Mouse (Mus musculus) c-Kit-negative CD71-positive TER-119-positive erythroid progenitor cells, embryonic 14.5 days (primary cell): ENCODE data around the gene Foxo4.

Experiments
- DNase-seq: peaks from one replicate; pipeline ENCODE4 v3.0.0-alpha.2; 2013; ENCODE audit warnings: low read depth, low spot score

Gene Foxo4

GRCm38 (mm10) chrX:101290111-101290510, 35.8 kb downstream of the Foxo4 start:
- DNase-seq: no peak

DNA sequence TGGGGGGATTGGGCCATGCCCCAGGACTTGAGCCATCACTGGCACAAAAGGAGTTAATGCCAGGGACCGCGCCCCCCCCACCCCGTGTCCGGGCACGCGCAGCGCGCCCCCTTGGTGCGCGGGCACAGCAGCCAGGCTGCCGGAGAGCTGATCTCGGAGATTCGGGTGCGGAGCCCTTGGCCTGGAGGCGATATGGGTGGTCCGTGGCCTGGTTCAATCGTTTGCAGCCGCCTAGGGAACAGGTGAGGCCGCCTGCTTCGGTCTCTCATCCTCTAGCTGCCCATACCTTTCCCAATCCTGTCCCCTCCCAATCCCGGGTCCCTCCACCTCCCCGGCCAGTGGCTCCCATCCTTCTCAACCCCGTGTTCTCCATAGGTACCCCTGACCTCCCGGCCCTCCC, 44.7 kb downstream of the Foxo4 start, which contains the start of gene Nlgn3:
Nlgn3 (plus strand) TSS at position 114 of the 400 bp plus-strand sequence.
- DNase-seq: no peak

- DNase-seq: no peak
Measured at GRCm38 (mm10) chrX:101299473-101300426, 45.4 kb downstream of the Foxo4 start.

GRCm38 (mm10) chrX:101300427-101301030, 46.2 kb downstream of the Foxo4 start:
- no peak for DNase-seq

DNA sequence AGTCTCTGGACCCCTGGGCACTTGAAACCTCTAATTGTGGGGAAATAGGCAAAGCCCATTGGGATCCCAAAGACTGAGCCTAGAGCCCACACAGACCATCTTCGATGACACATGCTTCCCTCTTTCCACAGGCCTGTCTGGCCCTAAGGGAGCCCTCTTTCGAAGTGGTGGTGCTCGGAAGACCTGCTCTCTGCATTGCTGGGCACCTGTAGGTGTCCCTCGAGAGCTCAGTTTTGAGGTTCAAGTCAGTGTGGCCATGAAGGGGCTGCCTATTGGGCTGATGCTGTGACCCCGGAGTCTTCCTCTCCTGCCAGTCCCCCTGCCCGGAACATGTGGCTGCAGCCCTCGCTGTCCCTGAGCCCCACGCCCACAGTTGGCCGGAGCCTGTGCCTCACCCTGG, 47.3 kb downstream of the Foxo4 start:
- DNase-seq: no peak

DNA sequence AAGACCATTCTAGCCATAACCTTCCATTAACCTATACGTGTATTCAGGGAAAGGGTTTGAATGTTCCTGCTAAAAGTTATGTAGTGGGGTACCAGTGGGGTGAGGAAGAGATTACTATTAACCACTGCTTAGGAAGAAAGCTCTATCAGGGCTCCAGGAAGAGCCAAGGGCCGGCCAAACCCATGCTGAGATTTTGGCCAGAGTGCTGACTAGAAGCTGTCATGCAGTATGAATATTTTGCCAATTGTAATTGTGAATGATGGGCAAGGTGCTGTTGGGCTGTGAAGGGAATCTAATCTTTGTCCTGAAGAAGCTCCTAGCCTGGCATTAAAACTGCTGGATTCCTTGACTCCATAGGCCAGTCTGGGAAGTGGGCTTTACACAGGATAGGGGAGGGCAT, 50.3 kb downstream of the Foxo4 start:
- no peak for DNase-seq

DNA sequence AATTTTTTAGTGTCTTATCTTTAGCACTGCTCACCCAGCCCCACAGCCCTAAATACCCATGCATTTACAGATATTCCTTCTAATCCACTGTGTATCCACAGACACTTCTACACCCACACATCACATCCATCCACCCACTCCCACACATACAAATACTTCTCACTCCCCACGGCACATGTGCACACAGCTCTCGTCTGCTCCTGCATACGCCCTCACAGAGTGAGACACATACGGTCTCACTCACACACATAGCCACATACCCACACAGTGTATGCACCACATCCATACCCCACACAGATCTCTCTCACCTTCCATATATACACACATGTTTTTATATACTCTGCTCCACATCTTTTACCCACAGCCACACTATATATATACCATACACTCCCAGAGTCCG, 55.0 kb downstream of the Foxo4 start:
- DNase-seq: no peak
